Mouse (Mus musculus): ENCODE measurements around the gene Lrrc28.

GRCm38 (mm10) chr7:67654668-67655067 lies 9.6 kb upstream of the Lrrc28 start:
- TF ChIP-seq CTCF (IDR thresholded peaks at IDR 0.05; ENCODE audit: low read depth, low read length), result no peak
- no peak for TF ChIP-seq POLR2A (IDR thresholded peaks at IDR 0.05; ENCODE audit: extremely low read depth, insufficient read depth, low read length)
